Mouse (Mus musculus) G1E (cell line): Measurements from ENCODE around the gene Fscn1. TPM values are rescaled to one million over a fixed set of nuclear protein-coding genes. Genes with fewer than 3 reads are reported as not detected.

Experiments used
- ATAC-seq: 2 replicates; pipeline ENCODE4 v1.8.0; 2016; ENCODE audit warnings: mild to moderate bottlenecking; ENCODE audit not compliant: insufficient number of reproducible peaks, poor library complexity, low FRiP score, severe bottlenecking; ENCODE audit errors: extremely low read depth
- DNase-seq: peaks from one replicate; pipeline ENCODE4 v3.0.0; 2012; ENCODE audit warnings: low spot score
- H3K27me3 ChIP-seq: 2 replicates; pipeline ENCODE4 v1.6.1; 2012; ENCODE audit warnings: mild to moderate bottlenecking, low read length, inconsistent platforms; ENCODE audit not compliant: insufficient read depth
- H3K36me3 ChIP-seq: replicated peaks from 2 replicates; pipeline ENCODE3; 2012; ENCODE audit warnings: mild to moderate bottlenecking, inconsistent platforms
- H3K4me1 ChIP-seq: 2 replicates; pipeline ENCODE4 v1.6.1; 2012; ENCODE audit warnings: low read depth, low read length, inconsistent platforms, mixed read lengths; ENCODE audit not compliant: insufficient read depth
- H3K4me3 ChIP-seq: 2 replicates; pipeline ENCODE4 v1.5.1; 2012; ENCODE audit warnings: low read depth, mild to moderate bottlenecking, inconsistent platforms, low read length, moderate library complexity, mixed read lengths
- H3K9me3 ChIP-seq: replicated peaks from 2 replicates; pipeline ENCODE4 v1.6.1; 2012; ENCODE audit warnings: inconsistent platforms
- CTCF ChIP-seq: IDR thresholded peaks from 2 replicates; pipeline ENCODE4 v1.5.1; 2012; ENCODE audit warnings: low read depth, low read length, inconsistent platforms, mixed read lengths
- GATA1 ChIP-seq: IDR thresholded peaks from 2 replicates; pipeline ENCODE4 v1.6.1; 2012; ENCODE audit warnings: borderline replicate concordance, low read length, inconsistent platforms, mixed read lengths
- GATA2 ChIP-seq: IDR thresholded peaks from 2 replicates; pipeline ENCODE4 v1.6.1; 2012; ENCODE audit warnings: low read depth, low read length, inconsistent platforms, borderline replicate concordance
- POLR2AphosphoS5 ChIP-seq: IDR thresholded peaks from 2 replicates; pipeline ENCODE4 v1.6.1; 2012; ENCODE audit warnings: low read depth, low read length, inconsistent platforms; ENCODE audit not compliant: insufficient replicate concordance
- TAL1 ChIP-seq: conservative IDR thresholded peaks from 2 replicates; pipeline ENCODE4 v1.6.1; 2012; ENCODE audit warnings: low read depth, low read length, inconsistent platforms, mixed read lengths
- polyA plus RNA-seq: library from polyadenylated mRNA; stranded (reverse); fragments of >175 nt; gene quantifications from 2 replicates; pipeline ENCODE4 v1.2.3, GENCODE M21; 2012
- total RNA-seq, 2 experiments: library from RNA; stranded (forward) in 1 of 2; stranded (reverse) in 1 of 2; fragments of 200-1000 nt in 1 of 2; fragments of >200 nt in 1 of 2; fragmentation: Nextera tagmentation in 1 of 2; gene quantifications; 2 replicates each; pipeline ENCODE4 v1.2.3; 2014 to 2017

Gene Fscn1
- total RNA-seq (2014; fragmentation: Nextera tagmentation): not detected in 2 replicates
- 0.99 TPM in 1 of 2 replicates, not detected in the other for total RNA-seq (2017)
- polyA plus RNA-seq: 0.06 TPM in 1 of 2 replicates, not detected in the other

- Histone ChIP-seq H3K27me3 (peaks cover 73% of the 10 kb centered on the region), H3K4me1 (peaks cover 19% of the 10 kb centered on the region), H3K36me3 (no peaks in the 10 kb centered on the region), H3K4me3 (peak within 1 kb of the TSS; percentile 38), H3K9me3 (peaks cover 16% of the 10 kb centered on the region)
- DNase-seq: no peak
- no peak for ATAC-seq
- TF ChIP-seq GATA1: no peak
- TF ChIP-seq CTCF: no peak
Observed at GRCm38 (mm10) chr5:142959576-142960556, at the start of gene Fscn1. Gene Fscn1 (plus strand): TSS chr5:142960343.

GRCm38 (mm10) chr5:142911629-142912028, 48.5 kb upstream of the Fscn1 start:
- TF ChIP-seq GATA2 (no peak), TAL1 (no peak), CTCF (no peak), POLR2AphosphoS5 (no peak), GATA1 (no peak)
- no peak for ATAC-seq
- Histone ChIP-seq H3K27me3 (no peaks in the 10 kb centered on the region), H3K4me1 (peaks cover 68% of the 10 kb centered on the region), H3K36me3 (no peaks in the 10 kb centered on the region), H3K4me3 (no peak overlapping the region), H3K9me3 (no peaks in the 10 kb centered on the region)
- no peak for DNase-seq

- Histone ChIP-seq H3K4me3 (no peak overlapping the region), H3K27me3 (no peaks in the 10 kb centered on the region), H3K36me3 (no peaks in the 10 kb centered on the region), H3K4me1 (peaks cover 62% of the 10 kb centered on the region), H3K9me3 (peaks cover under 1% of the 10 kb centered on the region; the same call in 1 of the 2 replicates)
- TF ChIP-seq CTCF (no peak), GATA1 (no peak), POLR2AphosphoS5 (no peak), GATA2 (no peak), TAL1 (no peak)
- ATAC-seq (no peak), DNase-seq (no peak)
Observed at GRCm38 (mm10) chr5:142912320-142912719, 47.8 kb upstream of the Fscn1 start.

GRCm38 (mm10) chr5:142912739-142913138, 47.4 kb upstream of the Fscn1 start:
- Histone ChIP-seq H3K4me1 (peaks cover 58% of the 10 kb centered on the region), H3K4me3 (no peak overlapping the region), H3K27me3 (no peaks in the 10 kb centered on the region), H3K9me3 (peaks cover 2% of the 10 kb centered on the region; the same call in 1 of the 2 replicates), H3K36me3 (no peaks in the 10 kb centered on the region)
- TF ChIP-seq GATA2 (no peak), GATA1 (no peak), TAL1 (no peak), POLR2AphosphoS5 (no peak), CTCF (no peak)
- ATAC-seq: no peak
- DNase-seq: no peak

- H3K36me3 ChIP-seq: no peaks in the 10 kb centered on the region
- H3K9me3 ChIP-seq: peaks cover 2% of the 10 kb centered on the region; the same call in 1 of the 2 replicates
- ATAC-seq: no peak
- H3K4me1 ChIP-seq: peaks cover 45% of the 10 kb centered on the region
- TF ChIP-seq TAL1: no peak
- no peak for TF ChIP-seq POLR2AphosphoS5
- no peak for TF ChIP-seq GATA1
- TF ChIP-seq GATA2: no peak
- TF ChIP-seq CTCF: no peak
- no peaks in the 10 kb centered on the region for H3K27me3 ChIP-seq
- no peak for DNase-seq
- no peak overlapping the region for H3K4me3 ChIP-seq
Observed at GRCm38 (mm10) chr5:142915231-142915630, 44.9 kb upstream of the Fscn1 start.

- TF ChIP-seq CTCF (no peak), GATA1 (no peak), GATA2 (no peak), TAL1 (no peak), POLR2AphosphoS5 (no peak)
- no peaks in the 10 kb centered on the region for H3K27me3 ChIP-seq
- peaks cover 48% of the 10 kb centered on the region for H3K4me1 ChIP-seq
- H3K36me3 ChIP-seq: no peaks in the 10 kb centered on the region
- ATAC-seq (no peak), DNase-seq (no peak)
- H3K9me3 ChIP-seq: peaks cover 2% of the 10 kb centered on the region; the same call in 1 of the 2 replicates
- H3K4me3 ChIP-seq: no peak overlapping the region
Observed at GRCm38 (mm10) chr5:142916593-142916992, 43.5 kb upstream of the Fscn1 start.
